Mouse (Mus musculus) CD4-positive helper T cell, adult 2 months (primary cell): Measurements from ENCODE around the gene Fermt3.

Experiments used
- DNase-seq: peaks from one replicate; pipeline ENCODE4 v3.0.0-alpha.2; 2012; ENCODE audit warnings: low read depth, missing footprints, low spot score

The Fermt3 gene

DNA sequence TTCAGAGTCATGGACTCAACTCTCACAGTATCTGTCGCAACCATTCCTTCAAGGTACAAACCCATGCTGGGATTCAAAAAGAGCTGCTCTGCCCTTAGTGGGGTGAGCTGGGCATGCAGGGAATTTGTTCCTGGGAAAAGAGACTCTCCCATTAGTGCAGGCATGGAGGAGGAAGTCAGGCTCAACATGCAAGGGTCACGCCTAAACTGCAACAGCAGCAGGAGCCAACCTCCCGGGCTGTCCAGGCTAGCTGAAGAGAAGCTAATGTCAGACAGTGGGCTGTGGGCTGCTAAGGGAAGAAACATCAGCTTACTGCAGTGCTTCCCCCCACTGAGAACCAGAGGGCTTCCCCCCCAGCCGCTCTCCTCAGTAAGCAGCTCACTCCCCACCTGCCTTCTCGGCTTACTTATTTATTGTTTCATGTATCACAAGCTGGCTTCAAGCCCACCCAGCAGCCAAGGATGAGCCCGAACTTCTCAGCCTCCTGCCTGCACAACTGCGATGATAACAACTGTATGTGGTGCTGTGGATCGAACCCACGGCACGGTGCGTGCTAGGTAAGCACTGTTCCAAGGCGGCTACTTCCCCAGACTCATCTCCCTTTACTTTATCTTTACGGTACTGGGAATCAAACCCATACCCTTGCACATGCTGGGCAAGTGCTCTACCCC, 46.9 kb downstream of the Fermt3 start:
- DNase-seq, result no peak

DNA sequence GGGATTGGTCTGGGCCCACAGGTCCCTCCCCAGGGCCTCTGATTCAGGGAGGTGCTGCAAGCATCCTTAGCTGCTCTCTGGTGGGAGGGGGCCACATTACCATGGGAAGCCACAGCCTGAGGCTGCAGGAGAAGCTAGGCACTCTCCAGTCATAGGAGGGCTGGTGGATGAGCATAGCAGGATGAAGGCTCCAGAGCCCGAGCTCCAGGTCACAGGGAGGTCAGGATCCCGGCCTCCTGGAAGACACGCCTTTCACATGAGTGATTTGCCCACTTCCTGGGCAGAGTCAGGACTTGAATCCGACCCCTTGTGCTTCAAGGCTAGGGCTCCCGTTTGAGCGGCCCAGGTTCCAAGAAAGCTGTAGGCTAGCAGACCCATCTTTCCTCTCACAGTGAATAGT, 47.6 kb downstream of the Fermt3 start:
- no peak for DNase-seq

DNA sequence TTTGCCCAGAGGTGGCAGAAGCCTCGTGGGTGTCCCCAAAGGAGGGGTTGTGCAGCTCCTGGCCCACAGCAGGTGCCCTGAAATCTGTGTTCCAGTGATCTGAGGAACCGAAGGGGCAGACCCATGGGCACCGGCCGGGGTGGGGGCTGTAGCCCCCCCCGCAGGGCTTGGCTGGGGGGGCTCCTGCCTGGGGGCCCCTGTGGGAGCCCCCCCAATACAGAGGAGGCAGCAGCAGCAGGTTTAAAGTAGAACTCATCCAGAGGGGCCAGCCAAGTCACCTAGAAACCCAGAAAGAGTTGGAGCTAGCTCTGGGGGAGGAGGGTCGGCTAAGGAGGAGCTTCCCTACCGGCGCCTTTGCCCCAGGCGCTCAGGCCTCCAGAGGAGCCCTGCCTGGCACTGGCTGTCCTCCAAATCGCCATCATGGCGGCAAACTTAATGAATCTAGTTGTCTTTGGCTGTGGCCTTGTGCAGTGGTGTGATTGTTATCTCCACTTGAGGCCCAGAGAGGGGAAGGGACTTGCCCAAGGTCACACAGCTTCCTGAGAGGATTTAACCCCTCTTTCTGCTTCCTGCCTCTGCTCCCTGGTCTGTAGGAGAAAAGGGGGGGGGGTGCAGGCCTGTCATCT, 48.7 kb downstream of the Fermt3 start:
- peak; percentile 65 for DNase-seq

GRCm38 (mm10) chr19:6969665-6970381, 49.4 kb downstream of the Fermt3 start:
- peak; percentile 84 for DNase-seq

DNA sequence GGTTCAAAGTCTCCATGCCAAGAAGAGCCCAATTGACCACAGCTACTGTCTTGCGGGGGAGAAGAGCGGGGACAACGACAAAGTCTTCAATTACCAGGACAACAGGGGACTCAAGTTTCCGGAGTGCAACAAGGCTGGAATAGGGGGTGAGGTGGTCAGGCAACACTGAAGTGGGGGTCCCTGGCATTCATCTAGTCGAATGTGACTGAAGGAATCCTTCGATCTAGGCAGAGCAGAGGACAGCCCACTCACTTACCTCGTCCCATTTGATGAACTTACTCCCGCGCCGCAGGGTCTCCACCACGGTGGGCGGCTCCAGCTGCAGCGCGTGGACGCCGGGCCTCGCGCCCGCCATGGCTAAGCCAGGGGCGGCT, 50.0 kb downstream of the Fermt3 start:
- DNase-seq, result no peak

GRCm38 (mm10) chr19:6968491-6969271, 50.6 kb downstream of the Fermt3 start:
- peak; percentile 26 for DNase-seq

DNA sequence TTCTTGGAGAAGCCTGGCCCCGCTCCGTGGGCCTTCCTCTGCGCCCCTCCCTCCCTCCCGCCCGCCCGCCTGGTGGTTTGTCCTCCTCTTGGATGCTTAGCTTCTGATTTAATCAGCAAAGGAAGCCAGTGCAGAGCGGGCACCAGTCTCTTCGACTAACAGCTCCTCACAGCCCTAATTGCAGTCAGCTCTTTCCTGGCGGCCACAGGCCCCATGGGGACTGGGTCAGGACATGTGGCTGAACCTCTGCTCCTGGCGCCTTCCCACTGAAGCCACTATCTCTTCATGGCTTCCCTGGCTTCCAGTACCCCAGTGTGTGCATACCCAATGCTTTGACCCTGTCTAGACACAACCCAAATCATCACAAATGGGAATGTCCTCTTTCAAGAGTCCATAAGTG, 62.8 kb downstream of the Fermt3 start:
- no peak for DNase-seq

GRCm38 (mm10) chr19:6955424-6955823, 63.8 kb downstream of the Fermt3 start:
- DNase-seq, result no peak

DNA sequence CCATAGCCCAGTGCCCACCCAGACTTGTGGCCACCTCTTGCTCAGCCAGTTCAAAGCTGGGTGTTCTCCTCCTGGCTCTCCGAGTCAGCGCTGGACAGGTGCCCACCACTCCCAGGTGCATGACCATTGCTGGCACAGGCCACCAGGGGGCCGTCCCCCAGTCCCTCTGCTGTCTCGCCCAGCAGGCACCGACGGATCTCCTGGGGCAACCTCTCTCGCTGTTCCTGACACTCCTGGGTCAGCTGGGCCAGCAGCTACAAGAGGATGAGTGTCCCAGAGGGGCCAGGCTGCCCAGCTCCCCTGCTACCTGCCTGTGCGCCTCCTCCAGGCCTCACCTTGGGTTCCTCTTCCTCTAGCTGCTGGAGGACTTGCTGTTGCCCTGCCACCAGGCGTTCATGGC, 65.2 kb downstream of the Fermt3 start:
- DNase-seq, result peak; percentile 32

- DNase-seq, result peak; percentile 50
These were observed 66.6 kb downstream of the Fermt3 start for GRCm38 (mm10) chr19:6952712-6953037.

- DNase-seq, result peak; percentile 48
These were observed 67.1 kb downstream of the Fermt3 start for GRCm38 (mm10) chr19:6951994-6952711.

GRCm38 (mm10) chr19:6951381-6951968, 67.8 kb downstream of the Fermt3 start:
- peak; percentile 85 for DNase-seq

DNA sequence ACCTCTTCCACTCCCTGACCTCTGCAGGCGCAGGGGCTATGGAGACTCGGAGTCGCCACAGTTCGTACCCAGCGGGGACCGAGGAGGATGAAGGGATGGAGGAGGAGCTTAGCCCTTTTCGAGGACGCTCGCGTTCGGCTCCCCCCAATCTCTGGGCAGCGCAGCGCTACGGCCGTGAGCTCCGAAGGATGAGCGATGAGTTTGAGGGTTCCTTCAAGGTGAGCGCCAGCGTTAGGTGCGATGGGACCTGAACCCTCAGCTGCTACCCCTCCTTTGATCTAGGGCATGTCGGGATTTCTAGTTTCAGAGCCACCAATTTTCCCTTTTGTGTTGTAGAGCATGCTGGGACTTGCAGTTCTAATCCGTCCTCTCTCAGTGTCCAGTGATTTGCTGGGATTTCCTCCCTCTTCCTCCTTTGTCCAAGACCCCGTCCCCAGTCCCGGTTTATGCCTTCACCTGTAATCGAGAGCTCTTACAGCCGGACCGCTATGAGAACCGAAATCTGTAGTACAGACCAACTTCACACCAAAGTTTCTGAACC, 68.6 kb downstream of the Fermt3 start:
- peak; percentile 61 for DNase-seq

- DNase-seq, result no peak
These were observed 69.3 kb downstream of the Fermt3 start for GRCm38 (mm10) chr19:6949951-6950350.

DNA sequence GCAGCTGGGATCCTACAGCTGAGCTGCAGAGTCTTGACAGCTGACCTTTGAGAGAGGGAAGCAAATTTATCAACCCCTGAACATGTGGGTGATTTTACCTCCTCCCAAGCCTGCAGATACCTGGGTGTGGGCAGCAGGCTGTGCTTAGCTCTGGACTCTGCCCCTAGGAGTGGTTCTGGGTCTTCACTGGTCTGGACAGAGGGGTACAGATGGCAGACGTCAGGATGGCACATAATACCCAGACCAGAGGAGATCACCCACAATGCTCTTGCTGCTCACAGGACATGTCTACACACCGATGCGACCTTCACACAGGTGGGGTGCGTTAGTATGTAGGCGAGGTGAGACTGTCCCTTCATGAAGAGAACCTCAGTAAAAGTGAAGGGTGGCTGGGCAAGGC, 69.7 kb downstream of the Fermt3 start:
- no peak for DNase-seq
